Mouse (Mus musculus) heart, adult 11 months (tissue): ENCODE data around the gene Dctn2.
A peak's percentile ranks its signal among the peaks of the same experiment; 100 is the strongest.

Source experiments
- DNase-seq: peaks from one replicate; pipeline ENCODE4 v3.0.0; 2022

Dctn2 gene

DNA sequence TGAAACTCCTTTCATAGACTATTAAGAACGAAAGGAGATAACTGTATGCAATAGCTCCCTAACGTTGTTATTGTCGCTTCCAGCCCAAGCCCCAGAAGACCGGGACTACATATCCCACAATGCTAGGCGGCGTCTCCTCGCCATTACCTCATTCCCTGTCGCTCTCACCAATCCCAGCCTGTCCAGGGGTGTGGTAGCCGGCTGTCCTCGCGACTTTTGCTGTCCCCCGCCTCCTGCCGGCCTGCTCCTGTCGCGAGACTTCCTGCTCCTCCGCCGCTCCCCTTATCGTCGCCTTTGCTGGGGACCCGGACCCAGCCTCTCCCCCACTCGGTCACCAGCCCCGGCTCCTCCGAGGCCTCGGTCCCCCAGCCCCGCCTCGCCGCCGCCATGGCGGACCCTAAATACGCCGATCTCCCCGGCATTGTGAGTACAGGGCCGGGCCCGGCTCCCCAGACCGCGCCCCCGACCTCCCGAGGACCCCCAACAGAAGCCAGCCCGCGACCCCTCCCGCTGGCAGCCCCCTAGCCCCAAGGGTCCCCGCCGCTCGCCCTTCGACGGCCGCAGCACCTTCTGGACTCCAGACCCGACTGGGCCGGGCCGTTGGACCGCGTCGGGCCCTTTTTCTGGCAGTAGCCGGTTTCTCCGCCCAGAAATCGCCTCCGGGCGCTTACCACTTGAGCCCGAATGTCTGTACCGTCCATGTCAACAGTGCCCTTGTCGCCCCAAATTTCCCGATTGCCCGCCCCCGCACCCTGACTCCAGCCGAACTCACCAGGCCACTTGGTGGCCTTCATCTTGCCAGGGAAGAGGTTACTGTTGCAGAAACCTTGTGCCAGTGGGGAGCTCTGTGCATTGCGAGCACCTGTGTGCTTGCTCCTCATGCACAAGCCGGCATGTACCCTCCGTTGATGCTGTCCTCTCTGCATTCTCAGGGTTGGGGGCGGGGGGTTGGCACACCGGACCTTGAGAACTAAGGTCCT, at the start of gene Dctn2:
TSS of gene Dctn2 (plus strand) at position 257 of the 980 bp plus-strand sequence.
- peak; percentile 100 for DNase-seq

DNA sequence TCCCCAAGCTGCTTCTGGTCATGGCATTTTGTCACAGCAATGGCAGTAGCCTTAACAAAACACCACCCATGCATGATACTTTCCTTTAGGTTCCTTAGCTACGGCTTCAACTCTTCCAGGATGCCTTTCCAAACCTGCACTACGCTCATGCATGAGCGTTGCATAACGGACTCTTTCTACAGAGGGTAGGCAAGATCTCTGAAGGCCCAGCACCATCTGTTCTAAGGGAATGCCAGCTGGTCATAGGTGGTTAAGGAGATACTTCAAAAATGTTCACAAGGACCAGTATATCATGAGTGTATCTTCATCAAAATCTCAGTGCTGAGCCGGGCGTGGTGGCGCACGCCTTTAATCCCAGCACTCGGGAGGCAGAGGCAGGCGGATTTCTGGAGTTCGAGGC, 49.7 kb upstream of the Dctn2 start:
- DNase-seq: no peak

DNA sequence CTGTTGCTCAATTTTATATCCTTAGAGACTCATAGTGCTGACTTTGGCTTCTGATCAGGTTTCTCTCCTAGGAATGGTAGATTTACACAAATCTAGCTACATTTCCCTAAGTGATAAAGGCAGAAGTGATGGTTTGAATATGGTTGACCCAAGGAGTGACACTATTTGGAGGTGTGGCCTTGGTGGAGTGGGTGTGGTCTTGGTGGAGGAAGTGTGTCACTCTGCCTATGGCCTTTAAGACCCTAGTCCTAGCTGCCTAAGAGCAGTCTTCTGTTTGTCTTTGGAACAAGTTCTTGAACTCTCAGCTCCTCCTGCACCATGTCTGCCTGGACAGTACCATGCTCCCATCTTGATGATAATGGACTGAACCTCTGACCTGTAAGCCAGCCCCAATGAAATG, 49.0 kb upstream of the Dctn2 start:
- no peak for DNase-seq

DNA sequence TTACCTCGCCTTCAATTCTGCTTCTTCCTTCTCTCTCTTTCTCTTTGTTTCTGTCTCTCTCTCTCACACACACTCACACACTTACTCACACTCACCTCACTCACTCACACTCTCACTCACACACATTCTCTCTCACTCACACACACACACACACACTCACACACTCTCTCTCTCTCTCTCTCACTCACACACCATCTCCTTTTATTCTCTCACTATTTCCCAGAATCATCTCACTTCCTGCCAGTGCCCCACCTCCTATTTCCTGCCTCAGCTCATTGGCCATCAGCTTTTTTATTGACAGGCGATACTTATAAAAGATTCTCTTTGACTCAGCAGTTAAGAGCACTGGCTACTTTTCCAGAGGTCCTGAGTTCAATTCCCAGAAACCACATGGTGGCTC, 47.8 kb upstream of the Dctn2 start:
- no peak for DNase-seq

DNA sequence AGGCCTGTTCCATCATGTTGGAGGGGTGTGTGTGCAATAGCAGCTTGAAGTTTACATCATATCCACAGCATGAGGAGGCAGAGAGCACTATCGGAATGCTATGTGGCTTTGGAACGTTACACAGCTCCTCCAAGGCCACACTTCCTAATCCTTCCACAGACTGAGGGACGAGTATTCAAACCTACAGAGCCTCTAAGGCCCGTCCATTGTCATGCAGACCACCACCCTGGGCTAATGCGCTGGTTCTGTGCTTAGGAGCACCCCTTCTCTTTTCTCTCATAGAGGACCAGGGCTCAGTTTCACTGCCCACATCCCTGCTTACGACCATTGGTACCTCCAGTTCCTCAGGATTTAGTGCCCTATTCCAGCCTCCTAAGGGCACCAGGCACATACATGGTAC, 41.0 kb upstream of the Dctn2 start:
- no peak for DNase-seq

DNA sequence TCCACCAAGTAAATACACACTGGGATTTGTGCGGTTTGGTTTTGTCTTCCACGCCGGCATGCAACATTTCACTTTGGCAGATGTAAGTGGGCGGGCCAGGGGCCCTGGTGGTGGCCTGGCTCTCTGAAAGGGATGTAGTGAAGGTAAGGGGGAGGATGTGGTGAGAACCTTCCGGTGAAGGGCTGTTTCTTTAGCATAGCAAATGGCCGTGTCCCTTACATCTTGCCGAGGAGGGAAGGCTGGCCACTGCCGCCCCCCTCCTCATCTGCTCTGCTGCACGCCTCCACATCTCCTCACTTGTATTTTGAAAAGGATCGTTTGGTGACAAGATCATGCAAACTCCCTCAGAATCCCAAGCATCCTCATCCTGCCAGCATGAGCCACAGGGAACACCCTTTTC, 40.4 kb upstream of the Dctn2 start:
- no peak for DNase-seq

DNA sequence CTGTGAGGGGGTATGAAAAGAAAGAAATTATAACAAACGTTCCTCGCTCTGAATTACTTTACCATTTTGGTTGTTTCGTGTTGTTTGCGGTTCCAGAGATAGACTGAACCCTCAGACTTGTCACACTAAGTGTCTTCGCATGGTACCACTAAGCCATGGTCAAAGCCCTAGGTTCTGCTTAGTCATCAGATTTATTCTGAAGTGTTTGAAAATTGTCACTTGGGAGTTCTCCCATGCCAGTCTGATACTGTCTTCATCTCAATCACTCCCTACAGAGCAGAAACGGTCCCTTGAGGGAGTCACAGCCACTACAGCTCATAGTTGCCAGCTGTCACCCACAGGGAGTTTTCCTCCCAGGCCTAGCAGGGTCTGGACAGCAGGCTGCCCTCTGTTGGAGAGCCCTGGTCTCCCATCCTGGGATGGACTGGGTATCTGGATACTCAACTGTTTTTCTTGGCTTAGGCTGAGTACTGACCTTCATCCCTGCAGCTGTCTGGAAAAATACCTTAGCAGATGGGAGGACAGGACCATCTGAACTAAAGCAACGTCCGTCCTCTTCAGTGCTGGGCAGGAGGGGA, 39.8 kb upstream of the Dctn2 start:
- no peak for DNase-seq

DNA sequence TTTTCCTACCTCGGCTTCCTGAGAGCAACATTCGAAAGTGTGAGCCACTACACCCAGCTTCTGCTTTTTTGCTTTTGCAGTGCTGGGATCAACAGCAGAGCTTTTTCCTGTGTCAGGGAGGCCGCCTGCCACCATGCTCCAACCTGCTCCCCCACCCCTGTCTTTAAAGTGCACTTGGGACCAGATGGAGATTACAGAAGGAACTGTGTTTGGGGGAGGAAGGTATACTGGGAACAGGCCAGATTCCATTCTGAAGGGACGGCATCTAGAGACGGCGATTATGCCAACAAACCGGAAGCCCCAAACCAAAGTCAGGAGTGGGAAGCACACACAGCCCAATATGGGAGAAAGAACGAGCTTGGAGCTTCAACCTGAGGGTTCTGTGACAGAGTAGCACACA, 39.0 kb upstream of the Dctn2 start:
- DNase-seq: no peak

DNA sequence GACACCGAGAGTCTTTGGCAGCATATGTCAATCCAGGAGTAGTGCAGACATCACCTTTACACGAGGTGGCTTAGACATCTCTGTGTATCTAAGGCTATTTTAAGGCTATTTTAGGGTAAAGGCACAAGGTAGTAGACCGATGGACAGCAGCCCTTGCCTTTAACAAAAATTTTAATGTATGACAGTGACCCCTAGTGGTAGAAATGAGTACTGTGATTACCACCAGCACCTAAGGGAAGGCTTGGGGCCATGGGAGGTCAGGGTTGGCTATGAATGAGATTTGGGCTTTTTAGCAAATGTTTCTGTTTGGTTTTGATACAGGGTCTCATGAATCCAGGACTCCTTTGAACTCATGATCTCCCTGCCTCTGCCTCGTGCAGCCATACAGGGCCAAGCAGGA, 37.3 kb upstream of the Dctn2 start:
- DNase-seq: peak; percentile 90

DNA sequence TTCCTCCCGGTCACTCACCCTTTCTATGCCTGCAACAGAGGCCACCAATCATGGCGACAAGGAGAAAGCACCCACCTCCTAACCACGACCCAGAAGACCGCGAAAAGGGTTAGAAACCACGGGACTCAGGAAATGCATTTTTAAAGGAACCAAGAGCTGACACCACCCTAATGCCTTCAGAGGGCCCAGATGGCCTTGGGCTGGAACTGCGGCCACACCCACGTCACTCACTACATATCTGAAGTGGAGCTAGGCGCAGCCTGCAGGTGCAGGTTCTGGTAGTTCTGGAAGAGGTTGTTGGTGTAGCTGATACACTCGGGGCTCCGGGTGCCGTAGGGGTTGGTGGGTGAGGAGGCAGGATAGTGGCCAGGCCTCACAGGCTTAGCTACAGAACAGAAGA, 35.5 kb upstream of the Dctn2 start:
- no peak for DNase-seq

DNA sequence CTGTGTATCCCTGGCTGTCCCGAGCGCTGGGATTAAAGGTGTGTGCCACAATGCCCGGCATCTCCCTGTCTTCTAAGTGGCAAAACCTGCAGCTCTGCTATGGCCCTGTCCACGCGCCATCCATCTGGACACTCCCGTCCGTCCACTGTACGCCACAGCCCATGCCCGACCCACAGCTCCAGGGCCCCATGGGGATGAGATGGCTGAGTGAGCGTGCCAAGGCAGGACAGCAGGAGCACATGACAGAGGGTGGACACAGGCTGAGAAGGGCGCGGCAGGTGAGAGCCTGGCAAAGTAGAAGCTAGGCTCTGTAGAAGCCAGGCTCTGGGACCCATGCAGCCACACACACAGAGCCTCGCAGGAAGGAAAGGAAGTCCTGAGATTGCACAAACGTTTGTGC, 34.4 kb upstream of the Dctn2 start:
- DNase-seq: no peak

DNA sequence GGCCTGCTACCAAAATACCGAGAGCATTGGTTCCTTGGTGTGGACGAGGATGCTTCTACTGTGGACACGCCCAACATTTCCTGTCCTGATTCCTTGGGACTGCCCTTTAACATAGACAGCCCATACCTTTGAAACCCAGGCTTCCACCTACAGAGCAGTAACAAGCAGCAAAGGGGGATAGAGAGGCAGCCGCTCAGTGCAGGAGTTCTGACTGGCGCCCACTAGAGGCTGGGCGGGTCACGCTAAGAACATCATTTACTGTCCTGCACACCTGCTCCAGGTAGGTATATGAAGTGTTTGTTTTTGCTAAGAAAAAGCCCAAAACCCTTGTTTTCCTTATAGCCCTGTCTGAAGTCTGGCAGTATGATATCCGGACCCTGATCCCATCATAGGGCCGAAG, 33.0 kb upstream of the Dctn2 start:
- DNase-seq: no peak

DNA sequence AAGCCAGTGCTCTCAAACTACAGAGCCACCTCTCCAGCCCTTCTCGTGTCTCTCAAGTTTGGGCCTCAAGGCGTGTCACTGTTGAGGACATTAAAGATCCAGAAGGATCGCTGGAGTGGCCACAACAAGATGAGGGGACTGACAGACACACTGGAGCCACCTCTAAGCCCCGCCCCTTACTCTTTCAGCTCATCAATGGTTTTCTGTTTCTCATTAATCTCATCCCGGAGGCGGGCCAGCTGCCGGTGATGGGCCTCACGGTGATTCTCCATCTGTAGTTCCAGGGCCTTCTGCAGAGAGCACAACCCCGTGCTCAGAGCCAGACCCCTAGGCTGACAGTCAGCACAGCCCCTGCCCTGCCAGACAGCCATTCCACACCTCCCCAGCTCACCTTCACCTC, 29.6 kb upstream of the Dctn2 start:
- no peak for DNase-seq

DNA sequence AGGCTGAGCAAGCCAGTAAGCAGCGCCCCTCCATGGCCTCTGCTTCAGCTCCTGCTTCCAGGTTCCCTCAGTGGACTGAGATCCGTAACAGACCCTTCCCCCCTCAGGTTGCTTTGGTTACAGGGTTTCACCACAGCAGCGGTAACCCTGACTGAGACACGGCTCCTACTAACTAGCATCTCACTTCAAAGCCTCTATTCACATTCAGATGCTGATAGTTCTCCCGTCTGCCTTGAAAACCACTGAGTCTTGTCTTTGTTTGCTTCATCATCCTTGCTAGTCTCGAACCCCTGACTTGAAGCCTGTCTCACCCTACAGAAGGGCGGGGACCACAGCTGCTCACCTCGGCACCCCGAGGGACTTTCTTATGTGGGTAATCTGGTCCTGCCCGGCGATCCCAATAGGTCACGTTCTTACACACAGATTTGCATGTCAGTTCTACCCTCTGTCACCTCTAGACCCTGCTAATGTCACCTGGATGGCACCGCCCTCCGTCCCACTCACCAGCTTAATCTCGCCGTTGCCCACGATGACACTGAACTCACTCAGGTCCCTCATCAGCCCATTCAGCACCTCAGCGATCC, 27.8 kb upstream of the Dctn2 start:
- DNase-seq: no peak

DNA sequence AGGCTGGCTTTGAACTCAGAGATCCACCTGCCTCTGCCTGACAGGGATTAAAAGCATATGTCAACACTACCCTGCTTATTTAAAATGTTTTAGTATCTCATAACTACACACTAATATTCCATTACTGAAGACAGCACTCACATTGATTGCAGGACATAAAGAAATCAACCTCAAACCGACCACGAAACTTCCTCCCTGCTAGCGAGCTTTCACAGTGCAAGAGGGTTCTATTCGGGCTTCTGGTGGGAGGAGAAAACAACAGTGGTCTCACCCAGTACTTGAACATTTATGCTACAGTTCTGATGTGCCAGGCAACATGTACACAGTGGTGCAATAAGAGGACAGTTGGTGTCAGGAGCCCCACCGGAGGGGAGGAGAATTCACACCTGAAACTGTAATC, 15.4 kb upstream of the Dctn2 start:
- no peak for DNase-seq

DNA sequence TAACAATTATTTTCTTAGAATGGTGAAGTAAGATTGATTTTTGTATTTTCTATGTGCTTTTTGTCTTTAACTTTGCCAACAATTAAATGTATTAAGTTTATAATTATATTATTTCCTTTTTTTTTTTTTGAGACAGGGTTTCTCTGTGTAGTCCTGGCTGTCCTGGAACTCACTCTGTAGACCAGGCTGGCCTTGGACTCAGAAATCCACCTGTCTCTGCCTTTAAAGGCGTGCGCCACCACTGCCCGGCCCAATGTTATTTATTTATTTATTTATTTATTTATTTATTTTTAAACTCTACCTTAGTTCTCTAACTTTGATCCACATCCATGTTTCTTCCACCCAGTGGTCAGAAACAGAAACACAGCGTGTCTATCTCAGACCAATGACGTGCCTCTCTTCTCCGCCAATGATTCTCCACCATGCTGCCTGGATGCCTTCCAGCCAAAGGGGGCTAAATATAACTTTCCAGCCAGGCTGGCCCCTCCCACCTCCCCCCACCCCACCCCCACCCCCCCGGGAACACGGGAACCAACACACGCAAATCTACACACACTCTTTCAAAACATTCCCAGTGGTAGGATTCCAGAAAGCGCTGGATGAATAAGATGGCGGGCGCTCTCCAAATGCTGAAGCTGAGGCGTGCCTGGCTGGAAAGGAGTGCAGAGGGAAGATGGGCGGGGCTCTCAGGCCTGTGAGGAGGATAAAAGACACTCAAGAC, 10.4 kb upstream of the Dctn2 start:
- peak; percentile 94 for DNase-seq

DNA sequence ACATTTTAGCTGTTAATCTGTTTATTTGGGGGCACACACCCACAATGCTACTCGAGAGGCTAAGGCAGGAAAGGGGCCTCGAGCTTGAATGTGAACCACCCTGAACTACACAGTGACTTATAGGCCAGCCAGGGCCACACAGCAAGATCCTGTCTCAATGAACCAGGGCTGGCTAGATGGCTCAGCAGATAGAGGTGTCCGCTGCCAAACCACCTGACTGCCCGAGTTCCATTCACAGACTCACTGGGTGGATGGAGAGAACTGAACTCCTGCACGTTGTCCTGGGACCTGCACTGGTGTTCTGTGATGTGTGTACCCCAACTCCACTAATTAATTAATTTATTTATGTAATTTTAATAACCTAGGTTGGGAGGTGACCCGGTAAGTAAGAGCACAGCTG, 8.4 kb upstream of the Dctn2 start:
- DNase-seq: no peak

DNA sequence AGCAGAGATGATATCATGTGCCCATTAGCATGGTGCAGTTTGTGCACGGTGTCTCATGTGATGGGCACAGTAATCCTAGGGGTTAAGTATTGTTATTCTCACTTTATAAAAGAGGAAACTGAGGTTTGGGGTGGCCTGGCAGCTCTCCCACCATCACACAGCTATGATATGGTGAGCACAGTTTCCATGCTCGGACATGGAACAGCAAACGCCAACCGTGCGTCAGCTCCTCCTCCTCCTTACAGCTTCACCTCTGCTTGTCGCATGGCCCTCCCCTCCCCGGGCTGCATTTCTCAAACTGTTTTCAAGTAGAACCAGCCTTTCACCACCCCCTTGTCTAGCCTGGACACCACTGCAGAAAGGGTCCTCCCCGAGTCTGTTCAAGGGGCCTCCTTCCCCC, 7.7 kb upstream of the Dctn2 start:
- no peak for DNase-seq

DNA sequence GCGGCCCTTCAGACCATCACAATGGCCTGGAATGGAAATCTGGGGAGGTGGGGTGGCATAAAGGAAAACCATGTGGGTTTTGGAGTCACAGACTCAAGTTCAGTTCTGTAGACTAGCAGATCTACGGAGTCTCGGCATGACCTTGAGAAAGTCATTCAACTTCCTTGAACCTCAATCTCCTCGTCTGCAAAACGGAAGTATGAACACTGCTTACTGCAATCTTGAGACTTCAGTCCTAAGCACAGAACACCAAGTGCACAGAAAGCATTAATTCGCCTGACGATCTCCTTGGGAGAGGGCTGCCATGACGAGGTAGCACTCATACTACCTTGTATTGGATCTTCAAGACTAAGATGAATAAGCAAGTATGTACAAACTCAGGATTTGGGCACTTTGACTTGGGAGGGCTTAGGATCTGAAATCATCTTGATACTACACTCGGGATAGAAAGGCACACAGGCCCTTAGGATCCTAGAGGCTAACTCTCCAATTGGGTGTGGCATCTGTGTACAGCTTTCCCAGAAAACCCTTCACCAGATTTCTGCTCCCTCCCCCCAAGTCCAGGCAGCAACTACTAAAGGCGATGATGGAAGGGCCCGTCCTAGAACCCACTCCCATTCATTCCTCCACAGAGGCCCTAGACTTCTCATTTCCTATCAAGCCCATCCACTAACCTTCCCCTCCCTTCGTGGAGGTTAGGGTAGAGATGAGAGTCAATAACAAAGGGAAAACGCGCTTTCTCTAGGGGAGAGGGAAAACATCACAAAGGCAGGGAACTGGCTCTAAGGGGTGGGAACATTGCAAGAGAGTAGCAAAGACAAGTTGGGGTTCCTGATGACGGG, 4.2 kb upstream of the Dctn2 start:
- DNase-seq: no peak

DNA sequence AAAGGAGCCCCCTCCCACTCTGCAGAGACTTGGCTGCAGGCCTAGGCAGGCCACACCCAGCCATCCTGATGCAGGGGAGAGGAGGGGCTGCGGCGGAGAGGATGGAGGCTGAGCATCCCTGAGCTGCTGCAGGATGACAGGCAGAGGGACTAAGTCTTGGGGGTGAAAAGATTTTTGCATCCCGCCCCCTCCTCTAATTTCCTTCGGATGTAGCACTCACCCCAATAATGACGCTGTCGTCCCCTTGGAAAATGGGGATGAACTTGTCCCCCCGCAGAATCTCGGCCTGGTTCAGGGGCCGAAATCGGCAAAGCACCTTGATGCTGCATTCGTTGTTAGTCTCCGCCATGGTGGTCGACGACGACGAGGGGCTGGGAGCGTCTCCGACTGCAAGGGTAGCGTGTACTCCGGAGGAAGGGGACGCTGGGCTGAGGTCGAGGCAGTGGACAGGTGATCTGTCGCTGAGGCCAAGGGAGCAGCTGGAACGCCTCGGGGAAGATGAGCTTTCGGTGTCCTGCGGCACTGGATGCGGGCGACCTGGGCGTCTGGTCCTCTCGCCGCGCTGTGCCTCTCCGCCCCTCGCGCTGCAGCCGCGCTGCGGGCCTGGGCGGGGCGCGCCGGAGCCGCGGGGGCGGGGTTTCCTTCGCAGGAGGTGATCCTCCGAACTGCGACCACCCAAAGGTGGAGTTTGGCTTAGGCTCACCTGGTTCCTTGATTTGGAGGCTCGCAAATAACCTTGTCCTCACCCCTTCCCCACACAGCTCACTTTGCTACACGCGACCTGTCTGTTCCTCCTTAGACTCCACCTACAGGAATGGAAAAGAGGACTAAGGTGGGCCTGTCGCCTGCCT, 3.4 kb upstream of the Dctn2 start, which contains the start of gene Kif5a:
TSS of gene Kif5a (minus strand) at position 801 of the 851 bp plus-strand sequence.
- DNase-seq: no peak

DNA sequence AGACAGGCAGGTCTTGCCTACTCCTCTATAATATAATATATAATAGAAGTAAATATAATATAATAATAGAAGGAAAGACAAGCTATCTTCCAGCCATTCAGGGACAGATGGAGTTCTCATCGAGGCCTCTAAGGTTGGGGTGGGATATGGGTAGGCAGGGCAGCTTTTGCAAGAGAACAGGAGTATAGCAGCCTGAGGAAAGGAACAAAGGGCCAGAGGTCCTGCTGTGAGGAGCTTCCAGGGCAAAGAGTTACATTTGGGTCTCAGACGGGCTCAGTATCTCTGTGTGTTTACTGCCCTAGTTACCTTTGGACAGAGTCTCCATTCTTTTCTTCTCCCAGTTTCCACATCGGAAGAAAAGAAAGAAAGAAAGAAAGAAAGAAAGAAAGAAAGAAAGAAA, 2.5 kb upstream of the Dctn2 start:
- no peak for DNase-seq

DNA sequence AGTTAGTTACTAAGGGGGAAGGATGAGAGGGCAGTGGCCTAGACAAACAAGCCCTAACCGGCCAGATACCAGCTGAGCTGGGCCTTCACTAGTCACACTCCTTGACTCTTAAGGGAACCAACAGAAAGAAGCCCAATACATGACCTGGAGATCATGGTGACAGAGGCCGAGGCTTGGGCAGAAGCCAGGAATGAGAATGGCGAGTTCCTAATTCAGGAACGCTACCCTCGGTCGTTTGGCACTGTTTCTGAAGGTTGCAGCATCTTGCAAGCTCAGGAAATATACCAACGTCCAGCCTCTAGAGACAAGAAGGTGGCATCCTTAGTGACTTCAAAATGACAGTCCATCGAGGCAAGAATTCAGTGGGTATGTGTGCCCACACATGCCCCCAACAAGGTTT, 1.8 kb upstream of the Dctn2 start:
- no peak for DNase-seq
